Mouse (Mus musculus) stomach, postnatal 0 days (tissue): ENCODE measurements around the gene Ywhah.

Experiments
- CTCF ChIP-seq: IDR thresholded peaks from 2 replicates; pipeline ENCODE4 v1.5.1; 2016; ENCODE audit warnings: antibody characterized with exemption, low read depth, mild to moderate bottlenecking, moderate library complexity
- EP300 ChIP-seq: optimal IDR thresholded peaks from 2 replicates; pipeline ENCODE3; 2016; ENCODE audit warnings: antibody characterized with exemption

GRCm38 (mm10) chr5:33034100-33034499 is 15.5 kb downstream of the Ywhah start:
- peak; percentile 68 for TF ChIP-seq CTCF
- no peak for TF ChIP-seq EP300
